Mouse (Mus musculus) olfactory bulb, adult 2 months (tissue): ENCODE data around the gene Cars2.

Source experiments
- CTCF ChIP-seq: fragments of 200-500 bp; IDR thresholded peaks from 2 replicates; pipeline ENCODE4 v1.5.1; 2012; ENCODE audit warnings: low read depth, mild to moderate bottlenecking, low read length, moderate library complexity; ENCODE audit not compliant: insufficient read depth
- POLR2A ChIP-seq: fragments of 200-500 bp; IDR thresholded peaks from 2 replicates; pipeline ENCODE4 v1.6.1; 2012; ENCODE audit warnings: mild to moderate bottlenecking, low read depth, low read length, moderate library complexity; ENCODE audit not compliant: insufficient read depth

- TF ChIP-seq CTCF = no peak
- no peak for TF ChIP-seq POLR2A
Measured at GRCm38 (mm10) chr8:11479591-11479990, 71.0 kb downstream of the Cars2 start.
